8 mouse cellular contexts compared by ENCODE assay signal in the genomic region with DNA sequence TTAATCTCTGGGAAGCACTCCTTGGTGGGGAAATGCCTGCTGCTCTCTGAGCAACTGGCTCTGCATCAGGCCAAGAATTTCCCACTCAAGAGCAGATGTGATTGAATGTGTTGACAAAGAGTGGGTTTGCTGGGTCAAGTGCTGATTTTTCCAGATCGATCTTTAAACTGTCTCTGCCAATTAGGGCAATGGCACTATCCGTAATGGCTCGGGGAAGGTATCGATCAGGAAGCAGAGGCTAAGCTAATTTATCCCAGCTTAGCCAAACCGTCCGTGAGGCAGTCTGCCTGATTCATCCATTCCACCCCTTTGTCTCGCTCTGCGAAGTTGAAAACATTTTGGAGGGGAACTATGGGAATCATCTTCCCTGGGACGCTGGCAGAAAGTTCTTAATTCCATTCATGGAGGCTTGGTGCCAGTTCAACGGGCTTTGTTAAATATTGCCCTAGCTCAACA.
A peak's percentile ranks its signal among the peaks of the same experiment; 100 is the strongest.
DNase-seq lines count a peak whose midpoint lies in the region; ATAC-seq lines count a peak whose summit lies in the region.

No protein-coding gene starts in this region.

- H3K4me3 ChIP-seq in kidney, embryonic 16.5 days (ENCODE audit: low read length): no peak overlapping the region
- H3K4me3 ChIP-seq in embryonic facial prominence, embryonic 15.5 days (replicated peaks): 0 out of 2 replicates have a peak overlapping the region, but pooled peaks have one; percentile 10
- H3K4me3 ChIP-seq in hindbrain, embryonic 10.5 days: no peak overlapping the region
- H3K4me3 ChIP-seq in midbrain, embryonic 15.5 days: peak overlapping the region; percentile 10; the same call in 1 of the 2 replicates

- no peaks in the 10 kb centered on the region for H3K36me3 ChIP-seq in kidney, embryonic 16.5 days (ENCODE audit: insufficient read depth, low read length)
- H3K36me3 ChIP-seq in embryonic facial prominence, embryonic 15.5 days: no peaks in the 10 kb centered on the region
- no peaks in the 10 kb centered on the region for H3K36me3 ChIP-seq in hindbrain, embryonic 10.5 days
- no peaks in the 10 kb centered on the region for H3K36me3 ChIP-seq in midbrain, embryonic 15.5 days (replicated peaks)

- 0 out of 2 replicates have a peak overlapping the region, but pooled peaks have one; percentile 2 for H3K4me2 ChIP-seq in kidney, embryonic 16.5 days (replicated peaks; ENCODE audit: low read depth, low read length)
- H3K4me2 ChIP-seq in embryonic facial prominence, embryonic 15.5 days (replicated peaks): peak overlapping the region; percentile 29
- peak overlapping the region; percentile 45 for H3K4me2 ChIP-seq in midbrain, embryonic 15.5 days

- H3K27me3 ChIP-seq in kidney, embryonic 16.5 days (ENCODE audit: insufficient read depth, low read length): no peaks in the 10 kb centered on the region
- H3K27me3 ChIP-seq in embryonic facial prominence, embryonic 15.5 days: no peaks in the 10 kb centered on the region
- no peaks in the 10 kb centered on the region for H3K27me3 ChIP-seq in hindbrain, embryonic 10.5 days (ENCODE audit: insufficient read depth, poor library complexity, severe bottlenecking)
- H3K27me3 ChIP-seq in midbrain, embryonic 15.5 days (replicated peaks): no peaks in the 10 kb centered on the region

- no peak for DNase-seq in kidney, postnatal 4 days
- no peak for DNase-seq in hindbrain, embryonic 10.5 days (ENCODE audit: low spot score)
- no peak for DNase-seq in left cerebral cortex, adult 18-20 months (ENCODE audit: low spot score in 2 of 2)
- no peak for DNase-seq in layer of hippocampus, postnatal 14 days (ENCODE audit: low spot score in 2 of 2)
- no peak for DNase-seq in testis, postnatal 14 days (ENCODE audit: low spot score)

- peaks cover 7% of the 10 kb centered on the region for H3K4me1 ChIP-seq in kidney, embryonic 16.5 days (ENCODE audit: insufficient read depth, low read length)
- peaks cover 32% of the 10 kb centered on the region for H3K4me1 ChIP-seq in embryonic facial prominence, embryonic 15.5 days
- peaks cover 18% of the 10 kb centered on the region for H3K4me1 ChIP-seq in hindbrain, embryonic 10.5 days (replicated peaks)
- H3K4me1 ChIP-seq in midbrain, embryonic 15.5 days: peaks cover 16% of the 10 kb centered on the region

- WGBS in kidney, embryonic 16.5 days: 73% methylated on average over 10 of the region's 10 CpGs
- WGBS in embryonic facial prominence, embryonic 15.5 days: 22% methylated on average over 10 of the region's 10 CpGs
- 57% methylated on average over 10 of the region's 10 CpGs for WGBS in hindbrain, embryonic 10.5 days
- 19% methylated on average over 10 of the region's 10 CpGs for WGBS in midbrain, embryonic 15.5 days

- H3K27ac ChIP-seq in kidney, embryonic 16.5 days (ENCODE audit: low read length): no peak overlapping the region
- H3K27ac ChIP-seq in embryonic facial prominence, embryonic 15.5 days (replicated peaks): peak overlapping the region; percentile 65
- H3K27ac ChIP-seq in hindbrain, embryonic 10.5 days: peak overlapping the region; percentile 66
- H3K27ac ChIP-seq in midbrain, embryonic 15.5 days: no peak overlapping the region

- no peak overlapping the region for H3K9ac ChIP-seq in kidney, embryonic 16.5 days (replicated peaks; ENCODE audit: low read length)
- H3K9ac ChIP-seq in embryonic facial prominence, embryonic 15.5 days: no peak overlapping the region
- H3K9ac ChIP-seq in midbrain, embryonic 15.5 days: peak overlapping the region; percentile 12; the same call in 1 of the 2 replicates

- no peaks in the 10 kb centered on the region for H3K9me3 ChIP-seq in kidney, embryonic 16.5 days (ENCODE audit: low read length)
- no peaks in the 10 kb centered on the region for H3K9me3 ChIP-seq in embryonic facial prominence, embryonic 15.5 days (replicated peaks)
- H3K9me3 ChIP-seq in hindbrain, embryonic 10.5 days: no peaks in the 10 kb centered on the region
- no peaks in the 10 kb centered on the region for H3K9me3 ChIP-seq in midbrain, embryonic 15.5 days

- no peak for ATAC-seq in kidney, embryonic 16.5 days (ENCODE audit: low FRiP score, low TSS enrichment)
- ATAC-seq in embryonic facial prominence, embryonic 15.5 days (ENCODE audit: insufficient number of reproducible peaks, low FRiP score, low TSS enrichment, low read depth): no peak
- no peak for ATAC-seq in midbrain, embryonic 15.5 days (replicated peaks)

Comparison
In these comparisons a context has a peak if more than half of its experiments do, and no peak if none do; other contexts are left out.
1. H3K27ac ChIP-seq: peak in embryonic facial prominence, embryonic 15.5 days (single experiment) and hindbrain, embryonic 10.5 days (single experiment); none in kidney, embryonic 16.5 days (single experiment) and midbrain, embryonic 15.5 days (single experiment).
2. H3K4me3 ChIP-seq: peak in embryonic facial prominence, embryonic 15.5 days (single experiment) and midbrain, embryonic 15.5 days (single experiment); none in kidney, embryonic 16.5 days (single experiment) and hindbrain, embryonic 10.5 days (single experiment).
3. Peak in every context shown above with its lines, with median percentiles within 50 percentile points of each other: H3K4me2 ChIP-seq.